Mouse (Mus musculus): ENCODE measurements around the gene Bco1. TPM values are rescaled to one million over a fixed set of nuclear protein-coding genes. Genes with fewer than 3 reads are reported as not detected.

Gene Bco1
- polyA plus RNA-seq, 1 experiment from 2014 or later, result 0.49 TPM

GRCm38 (mm10) chr8:117082947-117083559, 12.6 kb upstream of the Bco1 start:
- Histone ChIP-seq H3K36me3 (ENCODE audit: control insufficient read depth, insufficient read depth, low read length) (no peaks in the 10 kb centered on the region), H3K27ac (replicated peaks) (no peak overlapping the region), H3K9ac (ENCODE audit: low read length) (no peak overlapping the region), H3K27me3 (ENCODE audit: control insufficient read depth, insufficient read depth, low read length) (no peaks in the 10 kb centered on the region), H3K9me3 (ENCODE audit: control insufficient read depth, low read length) (no peaks in the 10 kb centered on the region), H3K4me1 (replicated peaks; ENCODE audit: control insufficient read depth, insufficient read depth) (no peaks in the 10 kb centered on the region), H3K4me2 (replicated peaks; ENCODE audit: low read depth) (no peak overlapping the region), H3K4me3 (ENCODE audit: low read depth, low read length) (no peak overlapping the region)
- ATAC-seq (ENCODE audit: low FRiP score, low TSS enrichment), result no peak
- TF ChIP-seq EP300 (optimal IDR thresholded peaks at IDR 0.05) (no peak), CTCF (IDR thresholded peaks at IDR 0.05; ENCODE audit: low read depth) (no peak)
- WGBS, result 43% methylated on average over 9 of the region's 9 CpGs
- DNase-seq (ENCODE audit: low spot score), result no peak

- DNase-seq (ENCODE audit: low spot score) (no peak), ATAC-seq (ENCODE audit: low FRiP score, low TSS enrichment) (no peak)
- no peak for TF ChIP-seq EP300 (optimal IDR thresholded peaks at IDR 0.05)
- TF ChIP-seq CTCF (IDR thresholded peaks at IDR 0.05; ENCODE audit: low read depth), result no peak
- WGBS, result 44% methylated on average over 8 of the region's 8 CpGs
- H3K9ac ChIP-seq (ENCODE audit: low read length), result no peak overlapping the region
- H3K27me3 ChIP-seq (ENCODE audit: control insufficient read depth, insufficient read depth, low read length), result no peaks in the 10 kb centered on the region
- no peaks in the 10 kb centered on the region for H3K4me1 ChIP-seq (replicated peaks; ENCODE audit: control insufficient read depth, insufficient read depth)
- no peak overlapping the region for H3K27ac ChIP-seq (replicated peaks)
- no peak overlapping the region for H3K4me3 ChIP-seq (ENCODE audit: low read depth, low read length)
- no peaks in the 10 kb centered on the region for H3K9me3 ChIP-seq (ENCODE audit: control insufficient read depth, low read length)
- H3K36me3 ChIP-seq (ENCODE audit: control insufficient read depth, insufficient read depth, low read length), result no peaks in the 10 kb centered on the region
- no peak overlapping the region for H3K4me2 ChIP-seq (replicated peaks; ENCODE audit: low read depth)
Observed at GRCm38 (mm10) chr8:117085521-117085920, 10.1 kb upstream of the Bco1 start.

- no peak overlapping the region for H3K4me3 ChIP-seq (ENCODE audit: low read depth, low read length)
- H3K4me1 ChIP-seq (replicated peaks; ENCODE audit: control insufficient read depth, insufficient read depth), result no peaks in the 10 kb centered on the region
- no peak overlapping the region for H3K4me2 ChIP-seq (replicated peaks; ENCODE audit: low read depth)
- H3K27ac ChIP-seq (replicated peaks), result no peak overlapping the region
- H3K9ac ChIP-seq (ENCODE audit: low read length), result no peak overlapping the region
- H3K9me3 ChIP-seq (ENCODE audit: control insufficient read depth, low read length), result no peaks in the 10 kb centered on the region
- TF ChIP-seq EP300 (optimal IDR thresholded peaks at IDR 0.05) (no peak), CTCF (IDR thresholded peaks at IDR 0.05; ENCODE audit: low read depth) (no peak)
- DNase-seq (ENCODE audit: low spot score), result no peak
- no peaks in the 10 kb centered on the region for H3K36me3 ChIP-seq (ENCODE audit: control insufficient read depth, insufficient read depth, low read length)
- no peaks in the 10 kb centered on the region for H3K27me3 ChIP-seq (ENCODE audit: control insufficient read depth, insufficient read depth, low read length)
- ATAC-seq (ENCODE audit: low FRiP score, low TSS enrichment), result no peak
Observed at GRCm38 (mm10) chr8:117087036-117087435, 8.6 kb upstream of the Bco1 start.

GRCm38 (mm10) chr8:117089802-117090201, 5.9 kb upstream of the Bco1 start:
- H3K4me3 ChIP-seq (ENCODE audit: low read depth, low read length), result no peak overlapping the region
- ATAC-seq (ENCODE audit: low FRiP score, low TSS enrichment) (no peak), DNase-seq (ENCODE audit: low spot score) (no peak)
- no peaks in the 10 kb centered on the region for H3K9me3 ChIP-seq (ENCODE audit: control insufficient read depth, low read length)
- no peak overlapping the region for H3K27ac ChIP-seq (replicated peaks)
- H3K9ac ChIP-seq (ENCODE audit: low read length), result no peak overlapping the region
- H3K4me1 ChIP-seq (replicated peaks; ENCODE audit: control insufficient read depth, insufficient read depth), result no peaks in the 10 kb centered on the region
- no peak overlapping the region for H3K4me2 ChIP-seq (replicated peaks; ENCODE audit: low read depth)
- no peaks in the 10 kb centered on the region for H3K27me3 ChIP-seq (ENCODE audit: control insufficient read depth, insufficient read depth, low read length)
- TF ChIP-seq CTCF (IDR thresholded peaks at IDR 0.05; ENCODE audit: low read depth) (no peak), EP300 (optimal IDR thresholded peaks at IDR 0.05) (no peak)
- no peaks in the 10 kb centered on the region for H3K36me3 ChIP-seq (ENCODE audit: control insufficient read depth, insufficient read depth, low read length)
- WGBS, result 78% methylated on average over 4 of the region's 4 CpGs

GRCm38 (mm10) chr8:117094053-117094452, 1.6 kb upstream of the Bco1 start:
- Histone ChIP-seq H3K27me3 (ENCODE audit: control insufficient read depth, insufficient read depth, low read length) (no peaks in the 10 kb centered on the region), H3K4me1 (replicated peaks; ENCODE audit: control insufficient read depth, insufficient read depth) (no peaks in the 10 kb centered on the region), H3K27ac (replicated peaks) (no peak overlapping the region), H3K9me3 (ENCODE audit: control insufficient read depth, low read length) (no peaks in the 10 kb centered on the region), H3K4me3 (ENCODE audit: low read depth, low read length) (no peak overlapping the region), H3K36me3 (ENCODE audit: control insufficient read depth, insufficient read depth, low read length) (no peaks in the 10 kb centered on the region), H3K9ac (ENCODE audit: low read length) (no peak overlapping the region), H3K4me2 (replicated peaks; ENCODE audit: low read depth) (no peak overlapping the region)
- 27% methylated on average over 5 of the region's 5 CpGs for WGBS
- DNase-seq (ENCODE audit: low spot score) (peak; percentile 38), ATAC-seq (ENCODE audit: low FRiP score, low TSS enrichment) (peak; percentile 45; the same call in 1 of the 2 replicates)
- TF ChIP-seq EP300 (optimal IDR thresholded peaks at IDR 0.05), result no peak
- TF ChIP-seq CTCF (IDR thresholded peaks at IDR 0.05; ENCODE audit: low read depth), result no peak

- 43% methylated on average over 10 of the region's 10 CpGs for WGBS
- ATAC-seq (ENCODE audit: low FRiP score, low TSS enrichment) (no peak), DNase-seq (ENCODE audit: low spot score) (no peak)
- Histone ChIP-seq H3K4me1 (replicated peaks; ENCODE audit: control insufficient read depth, insufficient read depth) (no peaks in the 10 kb centered on the region), H3K9ac (ENCODE audit: low read length) (no peak overlapping the region), H3K4me3 (ENCODE audit: low read depth, low read length) (no peak overlapping the region), H3K27ac (replicated peaks) (peak overlapping the region; percentile 18; the same call in 1 of the 2 replicates), H3K9me3 (ENCODE audit: control insufficient read depth, low read length) (no peaks in the 10 kb centered on the region), H3K36me3 (ENCODE audit: control insufficient read depth, insufficient read depth, low read length) (no peaks in the 10 kb centered on the region), H3K27me3 (ENCODE audit: control insufficient read depth, insufficient read depth, low read length) (no peaks in the 10 kb centered on the region), H3K4me2 (replicated peaks; ENCODE audit: low read depth) (peak overlapping the region; percentile 25; the same call in 1 of the 2 replicates)
- TF ChIP-seq EP300 (optimal IDR thresholded peaks at IDR 0.05) (no peak), CTCF (IDR thresholded peaks at IDR 0.05; ENCODE audit: low read depth) (no peak)
Observed at GRCm38 (mm10) chr8:117097051-117097563, 1.5 kb downstream of the Bco1 start.
